Mouse (Mus musculus) cerebellum, postnatal 4 days (tissue): ENCODE data around the gene Gm609.
"Not testable (repeated sequence)": the region's sequence is repeated elsewhere in the genome, so short reads cannot be mapped to it uniquely, and the experiment has no call there.

Source experiments
- DNase-seq, 2 experiments: peaks; one replicate each; pipeline ENCODE4 v3.0.0; 2022; ENCODE audit warnings: low spot score in 2 of 2, mixed read lengths in 1 of 2

The Gm609 gene

DNA sequence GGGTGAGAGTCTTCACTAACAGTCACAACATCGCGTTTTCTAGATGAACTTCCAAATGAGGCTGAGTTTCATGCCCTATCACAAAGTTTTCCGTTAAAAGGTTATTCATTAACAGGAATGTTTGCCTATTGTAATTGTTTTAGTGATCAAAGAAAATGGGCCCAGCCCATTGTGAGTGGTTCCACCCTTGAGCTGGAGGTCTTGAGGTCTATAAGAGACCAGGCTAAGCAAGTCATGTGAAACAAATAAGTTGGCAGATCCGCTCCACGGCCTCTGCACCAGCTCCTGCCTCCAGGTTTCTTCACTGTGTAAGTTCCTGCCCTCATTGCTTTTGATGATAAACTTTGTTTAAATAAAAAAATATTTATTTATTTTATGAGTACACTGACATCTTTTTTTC, at the start of gene Gm609:
TSS of gene Gm609 (minus strand) at position 43 of the 400 bp plus-strand sequence.
- DNase-seq = no peak

DNA sequence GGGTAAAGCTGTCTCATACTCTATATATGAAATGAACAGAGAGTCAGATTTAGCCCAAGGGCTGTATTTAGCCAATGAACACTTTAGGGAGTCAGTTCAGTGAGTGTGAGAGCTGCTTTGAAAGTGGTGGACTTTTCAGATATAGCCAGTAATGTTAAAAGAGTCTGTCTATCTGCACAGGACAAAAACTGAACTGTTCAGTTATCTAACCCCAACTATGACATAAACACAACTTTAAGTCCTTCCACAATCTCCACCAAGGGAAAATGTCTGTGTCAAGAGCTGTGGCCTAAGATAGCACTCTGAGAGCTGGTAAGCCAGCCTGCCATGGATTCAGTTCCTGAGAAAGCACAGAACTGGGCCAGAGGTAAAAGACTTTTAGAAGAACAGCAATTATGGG, 49.3 kb upstream of the Gm609 start:
- DNase-seq = no peak

DNA sequence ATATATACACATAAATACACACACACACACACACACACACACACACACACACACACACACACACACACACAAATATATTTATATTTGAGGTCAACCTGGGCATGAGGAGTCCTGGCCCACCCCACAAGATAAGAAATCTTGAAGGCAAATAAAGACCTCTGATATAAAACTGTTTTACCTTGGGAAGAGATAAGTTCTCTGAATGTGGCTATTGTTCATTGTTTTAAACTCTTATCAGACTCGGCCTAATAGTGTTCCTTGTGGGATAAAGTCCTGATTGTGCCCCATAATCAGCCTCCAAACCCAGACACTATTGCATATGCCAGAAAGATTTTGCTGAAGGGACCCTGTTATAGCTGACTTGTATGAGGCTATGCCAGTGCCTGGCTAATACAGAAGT, 45.6 kb upstream of the Gm609 start:
- not testable (repeated sequence) for DNase-seq

DNA sequence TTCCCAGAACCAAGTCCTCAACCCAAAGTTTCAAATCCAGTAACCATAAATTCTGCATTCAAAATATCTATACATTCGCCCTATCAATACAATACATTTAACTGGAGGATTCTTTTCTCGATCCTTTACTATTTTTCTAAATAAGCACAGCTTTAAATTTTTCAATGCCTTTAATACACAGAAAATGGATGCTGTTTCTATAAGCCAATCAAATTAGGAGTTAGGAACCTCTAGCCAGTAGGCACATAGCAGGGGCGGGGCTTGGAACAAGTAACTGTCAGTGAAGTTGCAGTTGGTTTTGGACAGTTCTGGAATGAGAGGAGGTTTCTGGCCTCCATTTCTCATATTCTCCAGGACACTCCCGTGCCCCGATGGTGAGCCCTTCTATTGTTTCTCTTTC, 42.2 kb upstream of the Gm609 start, which contains the start of gene Slc9c1:
TSS of gene Slc9c1 (plus strand) at position 301 of the 400 bp plus-strand sequence.
- DNase-seq = no peak

- DNase-seq = no peak
These were observed 39.2 kb upstream of the Gm609 start, which contains the start of gene Gm17783 for GRCm38 (mm10) chr16:45531950-45532349. Gene Gm17783 (minus strand): TSS chr16:45532050.

- no peak for DNase-seq
These were observed 32.8 kb upstream of the Gm609 start for GRCm38 (mm10) chr16:45525551-45525950.

GRCm38 (mm10) chr16:45495326-45495725, 2.6 kb upstream of the Gm609 start:
- DNase-seq = no peak

DNA sequence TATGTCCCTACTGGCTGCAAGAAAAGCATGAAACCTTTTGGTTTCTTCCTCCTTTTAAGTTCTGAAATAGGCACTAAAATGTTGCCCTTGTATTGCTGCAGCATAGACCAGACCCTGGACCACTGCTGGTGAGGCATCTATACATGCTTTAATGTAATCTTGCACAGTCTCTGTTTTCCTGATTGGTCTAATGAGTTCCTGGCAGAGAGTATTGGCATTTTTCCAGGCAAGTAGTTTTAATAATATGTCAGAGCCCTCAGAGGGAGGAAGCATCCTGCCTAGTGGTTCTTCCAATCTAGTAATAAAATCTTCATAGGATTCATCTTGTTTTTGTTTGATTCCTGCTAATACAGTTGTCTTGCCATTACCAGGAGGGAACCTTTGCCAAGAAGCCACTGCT, 15.8 kb downstream of the Gm609 start:
- no peak for DNase-seq

DNA sequence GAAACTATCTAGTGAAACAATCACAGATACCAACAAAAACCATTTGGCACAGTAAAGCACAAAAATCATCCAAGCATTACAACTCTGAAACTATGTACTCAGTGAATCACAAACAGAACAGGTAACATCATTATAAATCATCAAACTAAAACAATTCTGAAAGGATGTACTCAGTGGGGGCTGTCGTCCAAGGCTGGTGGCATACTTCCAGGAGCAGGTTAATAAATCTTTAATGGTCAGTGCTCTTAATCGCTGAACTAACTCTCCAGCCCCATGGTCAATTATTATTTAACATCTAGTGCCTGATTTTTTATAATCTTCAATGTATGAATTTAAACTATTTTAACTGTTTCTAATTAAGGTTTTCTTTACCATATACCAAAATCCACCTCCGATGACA, 20.9 kb downstream of the Gm609 start:
- DNase-seq = not testable (repeated sequence)

DNA sequence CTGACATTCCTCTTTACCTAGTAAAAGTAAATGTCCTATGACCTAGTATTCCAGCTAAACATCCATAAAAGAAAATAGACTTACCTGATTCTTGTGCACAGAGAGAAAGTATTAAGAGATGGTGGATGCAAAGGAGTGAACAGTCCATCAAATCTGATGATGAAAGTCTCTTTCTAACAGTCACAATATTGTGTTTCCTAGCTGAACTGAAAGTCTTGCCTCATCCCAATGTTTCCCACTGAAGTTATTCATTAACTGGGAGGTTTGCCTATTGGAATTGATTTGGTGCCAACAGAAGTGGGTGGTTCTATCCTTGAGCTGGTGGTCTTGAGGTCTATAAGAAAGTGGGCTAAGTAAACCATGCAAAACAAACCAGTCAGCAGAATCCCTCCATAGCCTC, 38.0 kb downstream of the Gm609 start:
- DNase-seq = no peak

DNA sequence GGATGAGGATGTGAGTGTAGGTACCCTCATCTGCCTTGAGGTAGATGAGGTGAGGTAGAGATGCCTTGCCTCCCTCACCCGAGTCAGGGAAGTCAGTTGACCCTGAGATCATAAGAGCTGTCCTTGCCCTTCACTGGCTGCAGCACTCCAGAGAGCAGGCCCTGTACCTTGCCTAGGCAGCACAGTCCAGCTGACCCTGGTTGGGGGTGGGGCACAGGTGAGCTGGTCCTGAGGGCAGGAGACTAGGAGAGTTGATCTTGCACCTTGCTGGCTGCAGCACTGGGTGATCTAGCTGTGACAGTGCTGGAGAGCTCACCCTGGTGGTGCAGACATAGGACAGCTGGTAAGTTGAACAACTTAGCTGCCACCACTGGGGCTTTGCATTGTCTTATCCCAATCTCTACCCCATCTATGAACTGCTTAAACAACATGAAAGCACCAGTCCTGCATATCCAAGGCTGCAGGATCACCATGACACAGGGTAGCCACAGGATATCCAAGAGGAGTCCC, 55.5 kb downstream of the Gm609 start:
- no peak for DNase-seq

GRCm38 (mm10) chr16:45435591-45435990, 57.2 kb downstream of the Gm609 start:
- no peak for DNase-seq

DNA sequence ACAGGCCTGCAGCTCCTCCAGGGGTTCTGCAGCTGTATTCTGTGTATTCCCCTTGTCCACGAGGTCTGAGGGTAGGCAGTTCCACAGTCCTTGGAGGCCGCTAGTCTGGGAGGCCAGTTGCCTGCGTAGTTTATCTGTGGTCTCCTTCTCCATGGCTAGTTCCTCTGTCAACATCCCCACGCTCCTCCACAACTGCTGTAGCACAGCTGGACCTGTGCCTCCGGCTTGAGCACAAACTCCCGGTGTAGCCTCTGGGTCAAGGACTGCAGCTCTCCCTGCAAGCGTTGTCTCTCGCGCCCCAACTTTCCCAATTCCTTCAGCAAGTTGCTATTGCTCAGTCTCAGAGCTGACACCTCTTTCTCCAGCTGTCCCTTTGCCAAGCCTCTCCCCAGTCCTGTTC, 65.1 kb downstream of the Gm609 start:
- DNase-seq = no peak

DNA sequence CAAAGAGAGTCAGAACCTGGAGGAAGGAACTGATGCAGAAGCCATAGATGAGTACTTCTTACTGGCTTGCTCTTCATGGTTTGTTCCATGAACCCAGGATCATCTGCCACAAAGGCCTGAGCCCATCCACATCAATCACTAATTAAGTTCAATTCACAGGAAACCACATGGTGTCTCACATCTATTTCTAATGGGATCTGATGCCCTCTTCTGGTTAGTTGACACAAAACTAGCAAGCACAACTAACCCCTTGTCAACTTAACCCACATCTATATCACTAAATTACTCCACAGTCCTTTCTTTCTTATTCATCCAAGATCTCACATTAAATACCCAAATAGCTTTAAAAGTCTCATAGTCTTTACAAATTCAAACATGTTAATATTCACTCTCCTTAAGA, 79.3 kb downstream of the Gm609 start:
- no peak for DNase-seq

GRCm38 (mm10) chr16:45409064-45409446, 83.7 kb downstream of the Gm609 start:
- DNase-seq = not testable (repeated sequence)

DNA sequence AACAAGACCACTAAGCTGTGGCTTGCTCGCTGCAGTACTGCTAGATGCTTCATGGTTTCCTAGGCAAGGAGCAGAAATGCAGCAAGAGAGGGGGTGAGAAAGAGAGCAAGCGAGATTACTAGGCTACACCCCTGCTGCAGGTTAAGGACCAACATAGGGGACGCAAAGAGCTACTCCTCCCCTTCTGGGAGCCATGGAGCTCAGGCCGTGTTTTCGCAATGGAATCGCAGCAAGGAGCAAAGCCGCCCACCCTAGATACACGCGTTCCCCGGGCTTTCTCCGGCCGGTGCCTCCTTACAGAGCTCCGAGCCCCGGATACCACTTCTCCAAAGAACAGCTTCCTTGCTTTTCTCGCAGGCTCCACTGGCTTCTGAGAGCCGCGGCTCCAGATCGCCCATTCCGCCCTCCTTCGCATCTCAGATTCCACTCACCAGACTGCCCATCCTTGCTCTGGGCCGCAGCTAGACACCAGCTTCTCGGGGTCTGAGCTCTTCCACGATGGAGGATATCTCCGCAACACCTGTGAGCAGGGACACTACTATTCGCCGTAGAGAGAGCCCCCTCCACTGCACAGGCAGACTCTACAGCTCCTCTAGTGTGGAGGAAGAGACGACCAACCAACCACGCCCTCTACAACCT, 84.2 kb downstream of the Gm609 start, which contains the start of gene Cd200:
TSS of gene Cd200 (minus strand) at position 629 of the 639 bp plus-strand sequence.
- peak; percentile 26 to 56 for DNase-seq

- DNase-seq = no peak
These were observed 84.9 kb downstream of the Gm609 start for GRCm38 (mm10) chr16:45407645-45408400.

GRCm38 (mm10) chr16:45407091-45407490, 85.7 kb downstream of the Gm609 start:
- no peak for DNase-seq

DNA sequence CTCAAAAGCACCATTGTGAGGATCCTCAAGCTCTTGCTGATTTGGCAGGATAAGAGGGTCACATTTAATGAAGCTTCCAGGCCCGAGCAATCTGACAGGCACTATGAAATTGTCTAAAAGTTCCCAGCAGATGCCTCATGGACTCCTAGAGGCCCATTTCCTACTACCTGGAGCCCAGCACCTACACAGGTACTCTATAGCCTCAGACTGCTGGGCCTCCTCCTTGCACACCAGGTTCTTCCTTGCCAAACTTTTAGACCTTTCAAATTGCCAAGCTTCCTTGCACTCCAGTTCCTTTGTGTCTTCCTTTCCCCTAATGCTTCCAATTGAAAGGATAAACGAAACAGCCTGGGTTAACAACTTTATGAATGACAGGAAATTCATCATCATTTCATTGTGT, 89.8 kb downstream of the Gm609 start:
- no peak for DNase-seq

- no peak for DNase-seq
These were observed 90.7 kb downstream of the Gm609 start for GRCm38 (mm10) chr16:45402036-45402435.

DNA sequence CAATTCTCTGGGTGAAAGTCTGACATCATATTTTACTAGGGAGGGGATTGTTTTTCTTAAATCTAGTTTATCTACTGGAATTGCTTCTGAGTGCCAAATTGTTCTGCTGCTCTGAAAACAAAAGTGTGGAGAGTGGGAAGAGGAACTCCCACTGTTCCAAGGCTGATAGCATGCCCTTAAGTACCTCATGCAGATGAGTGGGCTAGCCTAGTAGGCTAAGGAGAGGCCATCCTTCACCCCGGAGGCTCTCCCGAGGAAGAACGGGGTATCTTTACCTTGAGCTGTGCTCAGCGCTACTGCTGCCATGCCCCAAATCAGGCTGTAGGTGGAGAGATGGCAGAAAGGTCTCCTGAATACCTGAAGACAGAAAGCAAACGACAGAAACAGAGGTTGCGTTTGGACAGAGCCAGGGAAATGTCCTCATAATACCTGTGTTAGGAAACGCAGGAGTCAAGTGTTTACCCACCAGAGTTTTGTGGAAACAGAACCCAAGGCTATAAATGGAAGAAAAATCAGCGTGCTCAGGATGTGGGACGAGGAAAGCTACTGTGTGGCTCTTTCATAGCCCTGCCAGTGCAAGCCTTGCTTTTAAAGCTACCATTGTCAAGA, 92.7 kb downstream of the Gm609 start:
- DNase-seq = no peak

- no peak for DNase-seq
These were observed 93.4 kb downstream of the Gm609 start for GRCm38 (mm10) chr16:45399411-45399810.

GRCm38 (mm10) chr16:45397440-45397839, 95.3 kb downstream of the Gm609 start:
- no peak for DNase-seq
